Mouse (Mus musculus): Measurements from ENCODE around the gene Nacad. TPM values are rescaled to one million over a fixed set of nuclear protein-coding genes. Genes with fewer than 3 reads are reported as not detected.

The Nacad gene
- total and polyA plus RNA-seq, 2 experiments from 2014 or later = 61.3 to 69.4 TPM

- Histone ChIP-seq H3K4me1 (ENCODE audit: insufficient read depth) (no peaks in the 10 kb centered on the region), H3K9me3 (ENCODE audit: low read length) (no peaks in the 10 kb centered on the region), H3K27ac (ENCODE audit: low read depth, low read length) (no peak overlapping the region), H3K27me3 (ENCODE audit: insufficient read depth, low read length) (no peaks in the 10 kb centered on the region), H3K36me3 (ENCODE audit: insufficient read depth) (peaks cover 4% of the 10 kb centered on the region; the same call in 1 of the 2 replicates), H3K4me2 (ENCODE audit: low read depth) (no peak overlapping the region), H3K9ac (no peak overlapping the region), H3K4me3 (ENCODE audit: low read depth, low read length) (no peak overlapping the region)
- no peak for TF ChIP-seq CTCF (IDR thresholded peaks at IDR 0.05; ENCODE audit: low read depth)
- DNase-seq (no peak), ATAC-seq (no peak)
- WGBS = 87% methylated on average over 2 of the region's 2 CpGs
Observed at GRCm38 (mm10) chr11:6581560-6581959, 24.3 kb downstream of the Nacad start.

GRCm38 (mm10) chr11:6580065-6580750 lies 25.6 kb downstream of the Nacad start:
- Histone ChIP-seq H3K9ac (no peak overlapping the region), H3K27ac (ENCODE audit: low read depth, low read length) (no peak overlapping the region), H3K27me3 (ENCODE audit: insufficient read depth, low read length) (no peaks in the 10 kb centered on the region), H3K4me3 (ENCODE audit: low read depth, low read length) (no peak overlapping the region), H3K4me2 (ENCODE audit: low read depth) (no peak overlapping the region), H3K36me3 (ENCODE audit: insufficient read depth) (peaks cover 9% of the 10 kb centered on the region; the same call in 1 of the 2 replicates), H3K4me1 (ENCODE audit: insufficient read depth) (no peaks in the 10 kb centered on the region), H3K9me3 (ENCODE audit: low read length) (no peaks in the 10 kb centered on the region)
- no peak for TF ChIP-seq CTCF (IDR thresholded peaks at IDR 0.05; ENCODE audit: low read depth)
- 50% methylated on average over 4 of the region's 4 CpGs for WGBS
- DNase-seq (peak; percentile 8), ATAC-seq (no peak)

GRCm38 (mm10) chr11:6579361-6579760 lies 26.5 kb downstream of the Nacad start:
- H3K4me2 ChIP-seq (ENCODE audit: low read depth) = no peak overlapping the region
- ATAC-seq = no peak
- H3K36me3 ChIP-seq (ENCODE audit: insufficient read depth) = 0 out of 2 replicates have a peak, but pooled peaks cover 6% of the 10 kb centered on the region
- 87% methylated on average over 7 of the region's 7 CpGs for WGBS
- H3K9me3 ChIP-seq (ENCODE audit: low read length) = no peaks in the 10 kb centered on the region
- TF ChIP-seq CTCF (IDR thresholded peaks at IDR 0.05; ENCODE audit: low read depth) = no peak
- H3K4me3 ChIP-seq (ENCODE audit: low read depth, low read length) = no peak overlapping the region
- no peaks in the 10 kb centered on the region for H3K27me3 ChIP-seq (ENCODE audit: insufficient read depth, low read length)
- no peak overlapping the region for H3K9ac ChIP-seq
- H3K4me1 ChIP-seq (ENCODE audit: insufficient read depth) = no peaks in the 10 kb centered on the region
- no peak for DNase-seq
- H3K27ac ChIP-seq (ENCODE audit: low read depth, low read length) = no peak overlapping the region

GRCm38 (mm10) chr11:6576151-6576550 lies 29.7 kb downstream of the Nacad start:
- no peak overlapping the region for H3K4me3 ChIP-seq (ENCODE audit: low read depth, low read length)
- no peaks in the 10 kb centered on the region for H3K27me3 ChIP-seq (ENCODE audit: insufficient read depth, low read length)
- H3K4me1 ChIP-seq (ENCODE audit: insufficient read depth) = no peaks in the 10 kb centered on the region
- H3K27ac ChIP-seq (ENCODE audit: low read depth, low read length) = no peak overlapping the region
- ATAC-seq (no peak), DNase-seq (no peak)
- H3K36me3 ChIP-seq (ENCODE audit: insufficient read depth) = peaks cover 10% of the 10 kb centered on the region; the same call in 1 of the 2 replicates
- H3K9ac ChIP-seq = no peak overlapping the region
- 84% methylated on average over 3 of the region's 3 CpGs for WGBS
- TF ChIP-seq CTCF (IDR thresholded peaks at IDR 0.05; ENCODE audit: low read depth) = no peak
- no peaks in the 10 kb centered on the region for H3K9me3 ChIP-seq (ENCODE audit: low read length)
- no peak overlapping the region for H3K4me2 ChIP-seq (ENCODE audit: low read depth)

GRCm38 (mm10) chr11:6569410-6569777 lies 36.5 kb downstream of the Nacad start:
- Histone ChIP-seq H3K4me3 (ENCODE audit: low read depth, low read length) (no peak overlapping the region), H3K9me3 (ENCODE audit: low read length) (no peaks in the 10 kb centered on the region), H3K9ac (no peak overlapping the region), H3K27me3 (ENCODE audit: insufficient read depth, low read length) (no peaks in the 10 kb centered on the region), H3K4me2 (ENCODE audit: low read depth) (no peak overlapping the region), H3K4me1 (ENCODE audit: insufficient read depth) (0 out of 2 replicates have a peak, but pooled peaks cover 10% of the 10 kb centered on the region), H3K27ac (ENCODE audit: low read depth, low read length) (peak overlapping the region; percentile 62), H3K36me3 (ENCODE audit: insufficient read depth) (peaks cover 4% of the 10 kb centered on the region; the same call in 1 of the 2 replicates)
- DNase-seq (no peak), ATAC-seq (peak; percentile 23)
- no peak for TF ChIP-seq CTCF (IDR thresholded peaks at IDR 0.05; ENCODE audit: low read depth)
- WGBS = 37% methylated on average over 3 of the region's 3 CpGs

- Histone ChIP-seq H3K27me3 (ENCODE audit: insufficient read depth, low read length) (no peaks in the 10 kb centered on the region), H3K9me3 (ENCODE audit: low read length) (no peaks in the 10 kb centered on the region), H3K4me3 (ENCODE audit: low read depth, low read length) (no peak overlapping the region), H3K36me3 (ENCODE audit: insufficient read depth) (peaks cover 4% of the 10 kb centered on the region; the same call in 1 of the 2 replicates), H3K4me1 (ENCODE audit: insufficient read depth) (0 out of 2 replicates have a peak, but pooled peaks cover 10% of the 10 kb centered on the region), H3K4me2 (ENCODE audit: low read depth) (no peak overlapping the region), H3K27ac (ENCODE audit: low read depth, low read length) (peak overlapping the region; percentile 62), H3K9ac (no peak overlapping the region)
- peak; percentile 58 for TF ChIP-seq CTCF (IDR thresholded peaks at IDR 0.05; ENCODE audit: low read depth)
- DNase-seq (peak; percentile 61), ATAC-seq (peak; percentile 81)
- 36% methylated on average over 11 of the region's 11 CpGs for WGBS
Observed at GRCm38 (mm10) chr11:6568584-6569409, 37.1 kb downstream of the Nacad start.

GRCm38 (mm10) chr11:6567951-6568350 lies 37.9 kb downstream of the Nacad start:
- 79% methylated on average over 8 of the region's 8 CpGs for WGBS
- Histone ChIP-seq H3K9me3 (ENCODE audit: low read length) (no peaks in the 10 kb centered on the region), H3K9ac (no peak overlapping the region), H3K4me1 (ENCODE audit: insufficient read depth) (0 out of 2 replicates have a peak, but pooled peaks cover 10% of the 10 kb centered on the region), H3K27me3 (ENCODE audit: insufficient read depth, low read length) (no peaks in the 10 kb centered on the region), H3K4me3 (ENCODE audit: low read depth, low read length) (no peak overlapping the region), H3K27ac (ENCODE audit: low read depth, low read length) (peak overlapping the region; percentile 62), H3K36me3 (ENCODE audit: insufficient read depth) (no peaks in the 10 kb centered on the region; the same call in 1 of the 2 replicates), H3K4me2 (ENCODE audit: low read depth) (no peak overlapping the region)
- TF ChIP-seq CTCF (IDR thresholded peaks at IDR 0.05; ENCODE audit: low read depth) = no peak
- ATAC-seq (peak; percentile 13; the same call in 1 of the 2 replicates), DNase-seq (peak; percentile 5)

All from forebrain, postnatal 0 days (tissue).